Comparison of ENCODE assay signal across 8 mouse cellular contexts in genomic region chr2:109890597-109890996, GRCm38 (mm10). TPM values are rescaled to one million over a fixed set of nuclear protein-coding genes. Genes with fewer than 3 reads are reported as not detected.
DNase-seq lines count a peak whose midpoint lies in the region; ATAC-seq lines count a peak whose summit lies in the region.

Gene Lin7c, plus strand, starts transcription at chr2:109890853.

- H3K27me3 ChIP-seq in hindbrain, embryonic 14.5 days (ENCODE audit: control insufficient read depth, insufficient read depth, low read length), result 0 out of 2 replicates have a peak, but pooled peaks cover 3% of the 10 kb centered on the region

- H3K4me3 ChIP-seq in hindbrain, embryonic 14.5 days (replicated peaks; ENCODE audit: low read length), result peak within 1 kb of the TSS; percentile 98

- WGBS in hindbrain, embryonic 14.5 days, result under 1% methylated on average over 42 of the region's 42 CpGs

- H3K27ac ChIP-seq in hindbrain, embryonic 14.5 days, result peak within 1 kb of the TSS; percentile 86

- peaks cover 16% of the 10 kb centered on the region for H3K36me3 ChIP-seq in hindbrain, embryonic 14.5 days (replicated peaks; ENCODE audit: control insufficient read depth, insufficient read depth)

- H3K4me1 ChIP-seq in hindbrain, embryonic 14.5 days (replicated peaks; ENCODE audit: control insufficient read depth, insufficient read depth, low read length), result peaks cover 22% of the 10 kb centered on the region

- ATAC-seq in hindbrain, embryonic 14.5 days (ENCODE audit: low FRiP score), result peak; percentile 100

- no peaks in the 10 kb centered on the region; the same call in 1 of the 2 replicates for H3K9me3 ChIP-seq in hindbrain, embryonic 14.5 days (ENCODE audit: control insufficient read depth, low read length)

- peak within 1 kb of the TSS; percentile 98 for H3K9ac ChIP-seq in hindbrain, embryonic 14.5 days

- peak within 1 kb of the TSS; percentile 91 for H3K4me2 ChIP-seq in hindbrain, embryonic 14.5 days (replicated peaks)

- DNase-seq in T-cell, adult 2 months (ENCODE audit: low spot score), result peak; percentile 88
- DNase-seq in cerebellum, postnatal 25 days, result peak; percentile 93 to 96
- DNase-seq in frontal cortex, postnatal 25 days (ENCODE audit: low spot score in 2 of 2), result peak; percentile 80 to 88
- peak; percentile 95 for DNase-seq in hindbrain, embryonic 14.5 days (ENCODE audit: low spot score)
- peak; percentile 92 to 93 for DNase-seq in layer of hippocampus, postnatal 36 days
- DNase-seq in lung, postnatal 25 days (ENCODE audit: low spot score), result peak; percentile 97
- peak; percentile 84 for DNase-seq in retina, adult 2 months (ENCODE audit: low read depth, low spot score)
- peak; percentile 87 for DNase-seq in thymus, postnatal 25 days

RNA-seq across cellular contexts. Expression of gene Lin7c, which starts in this region (rescaled TPM):
- 224 and 251 TPM in 2 replicates for polyA plus RNA-seq in hindbrain, embryonic 14.5 days (2014; fragmentation: Nextera tagmentation; extraction: Ambion mirVana)
- total RNA-seq in layer of hippocampus, postnatal 36 days (2021), result 100 to 1,000 TPM; 117 to 125 TPM

Comparison
In these comparisons a context has a peak if more than half of its experiments do, and no peak if none do; other contexts are left out.
1. Peak in every context shown above with its lines: DNase-seq, ATAC-seq, H3K4me3 ChIP-seq and H3K27ac ChIP-seq.